Mouse (Mus musculus): ENCODE results near the gene Man2a1. TPM values are rescaled to one million over a fixed set of nuclear protein-coding genes. Genes with fewer than 3 reads are reported as not detected.

Man2a1 gene
- polyA plus RNA-seq, 1 experiment from 2014 or later = 5.4 TPM

DNA sequence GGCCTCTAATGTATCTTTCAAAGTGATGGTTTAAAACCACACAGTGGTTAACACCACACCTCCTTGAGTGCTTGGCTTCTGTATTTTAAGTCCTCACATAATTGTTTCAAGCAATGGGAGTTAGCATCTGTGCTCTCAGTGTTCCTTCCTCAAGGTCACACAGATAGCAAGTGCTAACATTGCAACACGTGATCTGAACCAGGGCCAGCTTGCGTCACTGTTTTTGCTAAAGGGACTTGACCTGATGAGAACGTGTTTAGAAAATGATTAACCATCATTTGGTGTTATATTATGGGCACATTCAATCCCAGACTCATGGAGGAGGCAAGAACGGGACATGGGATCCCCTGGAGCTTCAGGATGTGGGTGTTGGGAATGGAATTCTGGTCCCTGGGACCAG, 17.3 kb downstream of the Man2a1 start:
- no peak for ATAC-seq (ENCODE audit: low FRiP score)
- 89% methylated on average over 4 of the region's 4 CpGs for WGBS
- no peak overlapping the region for H3K4me2 ChIP-seq
- no peak overlapping the region for H3K9ac ChIP-seq (replicated peaks)
- no peaks in the 10 kb centered on the region for H3K27me3 ChIP-seq (replicated peaks)
- no peaks in the 10 kb centered on the region for H3K36me3 ChIP-seq
- no peak overlapping the region for H3K27ac ChIP-seq (replicated peaks)
- H3K4me3 ChIP-seq (replicated peaks) = no peak overlapping the region
- no peaks in the 10 kb centered on the region for H3K9me3 ChIP-seq (replicated peaks)
- peaks cover 17% of the 10 kb centered on the region for H3K4me1 ChIP-seq

DNA sequence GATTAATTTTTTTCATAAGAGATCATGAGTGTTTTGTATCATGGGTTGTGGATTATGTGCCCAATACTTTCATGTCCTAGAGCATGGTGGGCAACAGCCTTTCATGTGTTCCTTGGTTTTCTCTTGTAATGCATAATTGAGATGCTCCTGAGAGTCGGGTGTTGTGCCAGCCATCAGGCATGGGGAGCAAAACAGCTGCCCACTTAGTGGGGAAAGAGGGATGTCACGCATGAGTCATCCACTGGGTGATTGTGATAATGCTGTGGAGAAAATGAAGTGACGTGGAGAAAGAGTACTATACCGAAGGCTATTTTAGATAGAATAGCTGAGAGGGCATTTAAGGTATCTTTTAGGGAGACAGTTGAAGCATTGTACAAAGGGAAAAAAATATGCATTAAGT, 18.5 kb downstream of the Man2a1 start:
- H3K4me3 ChIP-seq (replicated peaks) = no peak overlapping the region
- no peak for ATAC-seq (ENCODE audit: low FRiP score)
- no peak overlapping the region for H3K27ac ChIP-seq (replicated peaks)
- WGBS = 75% methylated on average over 4 of the region's 4 CpGs
- H3K36me3 ChIP-seq = no peaks in the 10 kb centered on the region
- peaks cover 17% of the 10 kb centered on the region for H3K4me1 ChIP-seq
- H3K27me3 ChIP-seq (replicated peaks) = no peaks in the 10 kb centered on the region
- no peaks in the 10 kb centered on the region for H3K9me3 ChIP-seq (replicated peaks)
- no peak overlapping the region for H3K9ac ChIP-seq (replicated peaks)
- no peak overlapping the region for H3K4me2 ChIP-seq

DNA sequence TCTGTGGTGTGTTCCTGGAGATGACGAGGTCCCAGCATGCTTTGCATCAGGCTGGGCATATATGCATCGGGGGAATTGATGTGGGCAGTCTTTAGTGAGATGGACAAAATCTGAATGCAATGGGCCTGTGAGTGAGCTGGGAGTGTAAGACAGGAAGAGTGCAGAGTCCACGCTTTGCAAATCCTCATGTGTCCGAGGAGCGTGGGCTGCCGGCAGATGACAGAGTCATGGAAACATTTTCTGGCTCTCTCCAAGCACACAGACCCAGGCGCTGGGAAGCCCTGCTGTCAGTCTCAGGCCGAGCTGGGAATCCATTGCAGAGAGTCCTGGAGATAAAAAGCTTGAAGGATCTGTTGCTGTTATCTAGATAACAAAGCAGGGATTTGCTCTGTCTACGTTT, 19.6 kb downstream of the Man2a1 start:
- ATAC-seq (ENCODE audit: low FRiP score) = no peak
- Histone ChIP-seq H3K4me1 (peaks cover 14% of the 10 kb centered on the region), H3K4me3 (replicated peaks) (no peak overlapping the region), H3K9me3 (replicated peaks) (no peaks in the 10 kb centered on the region), H3K27ac (replicated peaks) (no peak overlapping the region), H3K36me3 (no peaks in the 10 kb centered on the region), H3K9ac (replicated peaks) (no peak overlapping the region), H3K4me2 (no peak overlapping the region), H3K27me3 (replicated peaks) (no peaks in the 10 kb centered on the region)
- WGBS = 84% methylated on average over 9 of the region's 9 CpGs

DNA sequence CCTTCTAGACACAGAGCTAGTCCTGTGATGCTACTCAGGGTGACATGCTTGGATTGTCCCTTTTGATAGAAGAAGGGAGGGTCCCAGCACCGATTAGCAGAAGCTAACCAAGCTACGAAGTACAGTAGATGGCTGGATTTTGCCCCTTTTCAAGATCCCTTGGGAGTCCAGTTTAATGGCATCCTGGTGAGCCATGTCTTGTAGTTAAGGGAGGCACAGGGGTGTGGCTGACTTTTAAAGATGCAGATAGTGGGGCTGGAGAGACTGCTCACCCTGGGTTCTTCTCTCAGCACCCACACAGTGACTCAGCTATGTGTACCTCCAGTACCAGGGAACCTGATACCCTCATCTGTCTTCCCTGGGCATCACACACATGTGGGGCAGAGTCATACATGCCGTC, 20.1 kb downstream of the Man2a1 start:
- H3K9me3 ChIP-seq (replicated peaks) = no peaks in the 10 kb centered on the region
- ATAC-seq (ENCODE audit: low FRiP score) = no peak
- whole genome bisulfite sequencing = 90% methylated on average over 3 of the region's 3 CpGs
- peaks cover 10% of the 10 kb centered on the region; the same call in 1 of the 2 replicates for H3K4me1 ChIP-seq
- no peak overlapping the region for H3K27ac ChIP-seq (replicated peaks)
- no peaks in the 10 kb centered on the region for H3K27me3 ChIP-seq (replicated peaks)
- no peak overlapping the region for H3K4me3 ChIP-seq (replicated peaks)
- no peak overlapping the region for H3K4me2 ChIP-seq
- H3K9ac ChIP-seq (replicated peaks) = no peak overlapping the region
- 0 out of 2 replicates have a peak, but pooled peaks cover 2% of the 10 kb centered on the region for H3K36me3 ChIP-seq

DNA sequence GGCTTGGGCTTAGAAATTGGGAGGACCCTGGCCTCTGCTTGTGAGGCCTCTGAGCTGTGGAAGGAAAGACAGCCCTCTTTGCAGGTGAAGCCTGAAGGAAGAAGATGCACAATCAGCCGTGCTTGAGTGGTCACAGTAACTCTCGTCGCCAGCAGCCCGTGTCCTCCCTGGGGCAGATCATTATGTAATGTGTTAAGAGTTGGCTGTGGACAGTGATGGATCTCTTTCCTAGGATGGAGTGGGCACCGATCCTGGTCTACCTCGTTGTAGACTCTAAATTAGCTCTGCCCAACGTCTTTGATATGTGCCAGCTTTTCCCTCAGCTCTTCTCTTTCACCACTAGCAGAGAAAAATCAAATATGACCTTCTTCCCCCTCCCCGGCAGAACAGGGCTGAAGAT, 20.7 kb downstream of the Man2a1 start:
- 0 out of 2 replicates have a peak, but pooled peaks cover 5% of the 10 kb centered on the region for H3K36me3 ChIP-seq
- H3K27ac ChIP-seq (replicated peaks) = no peak overlapping the region
- no peaks in the 10 kb centered on the region for H3K27me3 ChIP-seq (replicated peaks)
- no peak overlapping the region for H3K9ac ChIP-seq (replicated peaks)
- no peak overlapping the region for H3K4me2 ChIP-seq
- WGBS = 43% methylated on average over 8 of the region's 8 CpGs
- 0 out of 2 replicates have a peak, but pooled peaks cover 10% of the 10 kb centered on the region for H3K4me1 ChIP-seq
- no peaks in the 10 kb centered on the region for H3K9me3 ChIP-seq (replicated peaks)
- H3K4me3 ChIP-seq (replicated peaks) = no peak overlapping the region
- no peak for ATAC-seq (ENCODE audit: low FRiP score)

DNA sequence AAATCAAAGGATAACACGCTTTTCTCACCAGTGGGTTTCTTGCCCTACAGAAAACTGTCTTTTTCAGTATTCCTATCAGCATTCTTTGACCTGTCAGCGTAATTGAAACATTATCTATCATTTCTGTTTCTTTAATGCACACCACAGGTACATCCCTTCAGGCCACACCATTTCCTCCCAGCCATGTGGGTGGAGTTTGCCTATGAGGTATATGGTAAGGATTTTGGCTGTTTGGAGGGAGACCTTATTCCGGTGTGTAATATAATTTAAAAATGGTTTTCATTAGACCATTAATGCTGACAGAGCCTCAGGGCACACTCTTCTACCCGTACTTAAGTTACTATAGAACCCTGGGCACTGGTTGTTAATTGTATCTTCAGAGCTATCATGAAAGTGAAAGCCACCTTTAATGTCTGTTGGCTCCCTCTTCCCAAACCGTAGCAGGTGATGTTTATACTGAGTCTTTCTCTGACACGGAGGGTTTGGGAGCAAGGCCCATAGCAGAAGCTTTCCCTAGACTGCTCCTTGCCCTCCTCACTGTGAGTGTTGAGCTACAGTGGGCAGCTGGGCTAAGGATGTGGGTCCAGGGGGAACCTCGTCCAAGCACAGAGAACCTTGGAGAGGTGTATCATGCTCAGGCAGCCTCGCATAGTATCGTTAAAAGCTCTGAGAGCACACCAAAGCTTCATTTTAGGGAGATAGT, 21.3 kb downstream of the Man2a1 start:
- Histone ChIP-seq H3K4me1 (peaks cover 13% of the 10 kb centered on the region), H3K4me3 (replicated peaks) (no peak overlapping the region), H3K36me3 (0 out of 2 replicates have a peak, but pooled peaks cover 5% of the 10 kb centered on the region), H3K4me2 (no peak overlapping the region), H3K9ac (replicated peaks) (no peak overlapping the region), H3K9me3 (replicated peaks) (no peaks in the 10 kb centered on the region), H3K27me3 (replicated peaks) (no peaks in the 10 kb centered on the region), H3K27ac (replicated peaks) (no peak overlapping the region)
- no peak for ATAC-seq (ENCODE audit: low FRiP score)
- WGBS = 85% methylated on average over 9 of the region's 9 CpGs

DNA sequence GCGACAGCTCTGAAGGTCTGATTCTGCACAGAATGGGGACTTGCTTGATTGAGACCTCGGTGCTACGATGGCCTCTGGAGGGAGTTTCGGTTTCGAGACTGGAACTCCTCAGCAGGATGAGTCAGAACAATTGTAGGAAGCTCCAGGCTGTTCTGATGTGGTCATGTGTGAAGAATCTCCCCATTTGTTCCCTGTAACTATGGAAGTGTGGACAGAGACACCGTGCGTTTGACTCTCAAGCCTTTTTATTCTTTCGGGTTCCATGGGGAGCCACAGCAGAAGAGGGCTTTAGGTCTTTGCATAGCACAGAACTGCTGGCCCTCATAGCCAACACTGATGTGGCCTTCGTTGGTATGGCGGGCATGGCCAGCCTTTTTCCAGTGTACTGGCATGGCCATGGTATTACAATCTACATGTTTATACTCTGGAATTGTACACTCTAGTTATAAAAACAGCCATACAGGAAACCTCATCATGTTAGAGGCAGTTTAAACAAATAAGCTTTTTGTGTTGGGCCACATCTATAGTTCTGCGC, 21.9 kb downstream of the Man2a1 start:
- no peak overlapping the region for H3K4me2 ChIP-seq
- no peak overlapping the region for H3K4me3 ChIP-seq (replicated peaks)
- H3K9me3 ChIP-seq (replicated peaks) = no peaks in the 10 kb centered on the region
- H3K36me3 ChIP-seq = 0 out of 2 replicates have a peak, but pooled peaks cover 5% of the 10 kb centered on the region
- H3K4me1 ChIP-seq = peaks cover 20% of the 10 kb centered on the region
- no peaks in the 10 kb centered on the region for H3K27me3 ChIP-seq (replicated peaks)
- no peak overlapping the region for H3K27ac ChIP-seq (replicated peaks)
- WGBS = 69% methylated on average over 11 of the region's 11 CpGs
- ATAC-seq (ENCODE audit: low FRiP score) = no peak
- H3K9ac ChIP-seq (replicated peaks) = no peak overlapping the region

DNA sequence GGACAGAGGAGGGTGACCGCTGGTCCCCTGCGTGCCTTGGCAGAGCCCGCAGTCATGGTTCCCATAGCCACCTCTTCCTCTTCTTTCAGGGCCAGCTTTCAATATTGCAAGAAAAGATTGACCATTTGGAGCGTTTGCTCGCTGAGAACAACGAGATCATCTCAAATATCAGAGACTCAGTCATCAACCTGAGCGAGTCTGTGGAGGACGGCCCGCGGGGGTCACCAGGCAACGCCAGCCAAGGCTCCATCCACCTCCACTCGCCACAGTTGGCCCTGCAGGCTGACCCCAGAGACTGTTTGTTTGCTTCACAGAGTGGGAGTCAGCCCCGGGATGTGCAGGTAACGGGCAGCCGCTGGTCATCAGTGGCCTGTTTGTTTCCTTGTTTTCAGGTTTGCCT, 23.9 kb downstream of the Man2a1 start:
- Histone ChIP-seq H3K4me1 (peaks cover 16% of the 10 kb centered on the region), H3K36me3 (0 out of 2 replicates have a peak, but pooled peaks cover 5% of the 10 kb centered on the region), H3K27me3 (replicated peaks) (no peaks in the 10 kb centered on the region), H3K4me3 (replicated peaks) (no peak overlapping the region), H3K27ac (replicated peaks) (no peak overlapping the region), H3K9ac (replicated peaks) (no peak overlapping the region), H3K4me2 (no peak overlapping the region), H3K9me3 (replicated peaks) (no peaks in the 10 kb centered on the region)
- WGBS = 92% methylated on average over 15 of the region's 15 CpGs
- ATAC-seq (ENCODE audit: low FRiP score) = no peak

DNA sequence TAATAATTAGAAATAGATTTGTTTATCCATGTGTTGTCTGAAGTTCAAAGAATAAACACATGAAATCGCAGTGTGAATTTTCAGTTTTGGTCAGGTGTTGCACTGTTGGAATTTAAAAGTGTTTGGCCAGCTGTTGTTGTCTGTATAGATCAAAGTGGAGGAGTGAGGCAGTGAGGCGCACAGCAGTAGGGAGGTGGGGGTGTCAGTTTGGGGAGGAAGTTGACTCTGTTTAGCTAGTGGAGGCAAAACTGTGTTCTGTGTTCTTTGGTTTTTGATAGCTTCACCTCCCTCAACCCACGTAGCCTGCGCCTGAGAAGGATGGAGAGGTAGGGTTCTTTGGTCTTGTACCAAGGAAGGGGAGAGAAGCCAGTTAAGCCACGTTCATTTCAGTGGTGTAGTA, 28.3 kb downstream of the Man2a1 start:
- Histone ChIP-seq H3K4me1 (peaks cover 10% of the 10 kb centered on the region), H3K27me3 (replicated peaks) (no peaks in the 10 kb centered on the region), H3K4me3 (replicated peaks) (no peak overlapping the region), H3K36me3 (0 out of 2 replicates have a peak, but pooled peaks cover 5% of the 10 kb centered on the region), H3K4me2 (no peak overlapping the region), H3K9ac (replicated peaks) (no peak overlapping the region), H3K9me3 (replicated peaks) (no peaks in the 10 kb centered on the region), H3K27ac (replicated peaks) (no peak overlapping the region)
- 75% methylated on average over 5 of the region's 5 CpGs for WGBS
- no peak for ATAC-seq (ENCODE audit: low FRiP score)

DNA sequence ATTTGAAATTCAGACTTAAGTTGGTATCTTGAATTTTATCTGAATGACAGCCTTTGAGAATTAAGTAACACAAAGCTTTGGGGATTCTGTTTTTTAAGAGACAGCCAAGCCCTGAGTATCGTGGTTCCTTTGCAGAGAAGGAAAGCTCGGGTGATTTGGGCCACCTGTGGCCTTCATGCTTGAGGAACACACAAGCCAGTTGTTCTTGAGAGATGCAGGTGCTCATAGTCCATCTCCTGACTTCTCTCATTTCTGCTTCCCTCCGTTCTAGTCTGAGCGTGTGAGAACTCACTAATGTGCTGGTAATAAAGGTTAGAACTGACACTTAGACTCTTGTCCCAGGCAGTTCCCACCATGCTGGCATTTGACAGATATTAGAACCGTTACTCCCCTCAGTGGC, 28.9 kb downstream of the Man2a1 start:
- Histone ChIP-seq H3K4me2 (no peak overlapping the region), H3K27ac (replicated peaks) (no peak overlapping the region), H3K4me1 (peaks cover 10% of the 10 kb centered on the region), H3K9ac (replicated peaks) (no peak overlapping the region), H3K27me3 (replicated peaks) (no peaks in the 10 kb centered on the region), H3K4me3 (replicated peaks) (no peak overlapping the region), H3K36me3 (0 out of 2 replicates have a peak, but pooled peaks cover 5% of the 10 kb centered on the region), H3K9me3 (replicated peaks) (no peaks in the 10 kb centered on the region)
- 83% methylated on average over 5 of the region's 5 CpGs for WGBS
- no peak for ATAC-seq (ENCODE audit: low FRiP score)

DNA sequence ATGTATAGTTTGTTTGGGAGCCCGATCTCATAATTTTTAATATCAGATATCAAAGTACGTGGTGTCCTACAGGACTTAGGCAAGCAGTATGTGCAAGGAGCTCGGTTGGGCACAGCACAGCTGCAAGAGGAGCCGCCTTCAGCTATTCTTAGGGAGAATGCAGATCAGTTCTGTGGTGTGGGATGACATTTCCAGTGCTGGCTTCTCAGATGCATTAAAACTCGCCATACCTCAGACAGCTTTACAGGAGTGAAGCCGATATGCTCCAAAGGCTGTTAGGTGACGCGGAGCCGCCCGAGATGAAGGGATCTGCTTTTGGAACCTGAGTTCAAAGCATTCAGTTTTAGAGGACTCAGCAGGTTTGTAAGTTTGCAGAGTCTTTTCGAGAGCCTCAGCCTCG, 30.0 kb downstream of the Man2a1 start:
- no peak overlapping the region for H3K4me3 ChIP-seq (replicated peaks)
- no peaks in the 10 kb centered on the region for H3K9me3 ChIP-seq (replicated peaks)
- H3K27ac ChIP-seq (replicated peaks) = no peak overlapping the region
- ATAC-seq (ENCODE audit: low FRiP score) = no peak
- peaks cover 10% of the 10 kb centered on the region for H3K4me1 ChIP-seq
- H3K4me2 ChIP-seq = no peak overlapping the region
- WGBS = 94% methylated on average over 12 of the region's 12 CpGs
- 0 out of 2 replicates have a peak, but pooled peaks cover 2% of the 10 kb centered on the region for H3K36me3 ChIP-seq
- H3K9ac ChIP-seq (replicated peaks) = no peak overlapping the region
- H3K27me3 ChIP-seq (replicated peaks) = no peaks in the 10 kb centered on the region

DNA sequence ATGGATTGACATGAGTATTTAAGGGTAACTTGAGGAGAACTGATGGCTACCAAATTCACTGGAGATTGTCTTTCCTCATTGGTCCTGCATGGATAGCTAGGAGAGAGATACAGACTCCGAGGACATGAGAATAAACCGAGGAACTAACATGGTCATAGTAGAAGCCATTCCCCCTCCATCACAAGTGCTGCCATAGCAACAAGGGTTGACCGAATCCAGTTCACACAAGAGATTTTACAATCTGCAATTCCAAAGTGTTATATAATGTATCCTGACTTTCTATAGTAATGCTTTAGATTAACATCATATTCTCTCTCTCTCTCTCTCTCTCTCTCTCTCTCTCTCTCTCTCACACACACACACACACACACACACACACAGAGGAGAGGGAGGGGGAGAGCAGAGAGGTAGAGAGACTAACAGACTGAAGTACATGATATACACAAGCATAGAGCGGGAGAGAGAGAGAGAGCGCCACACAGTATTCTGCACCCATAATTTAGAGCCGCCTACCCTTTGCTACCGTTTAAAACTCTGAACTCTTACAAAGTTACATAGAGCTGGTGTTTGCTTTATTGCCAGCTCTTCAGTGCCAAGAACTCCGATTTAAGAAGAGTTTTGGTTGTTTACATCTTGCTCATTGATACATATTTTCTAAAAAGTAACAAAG, 37.5 kb downstream of the Man2a1 start:
- H3K4me2 ChIP-seq = no peak overlapping the region
- ATAC-seq (ENCODE audit: low FRiP score) = no peak
- H3K4me1 ChIP-seq = no peaks in the 10 kb centered on the region
- H3K27me3 ChIP-seq (replicated peaks) = no peaks in the 10 kb centered on the region
- 44% methylated on average over 8 of the region's 8 CpGs for WGBS
- H3K27ac ChIP-seq (replicated peaks) = no peak overlapping the region
- H3K36me3 ChIP-seq = no peaks in the 10 kb centered on the region
- H3K4me3 ChIP-seq (replicated peaks) = no peak overlapping the region
- H3K9me3 ChIP-seq (replicated peaks) = no peaks in the 10 kb centered on the region
- no peak overlapping the region for H3K9ac ChIP-seq (replicated peaks)
